Mouse (Mus musculus): ENCODE measurements around the gene Atp8a1.

Gene Atp8a1

DNA sequence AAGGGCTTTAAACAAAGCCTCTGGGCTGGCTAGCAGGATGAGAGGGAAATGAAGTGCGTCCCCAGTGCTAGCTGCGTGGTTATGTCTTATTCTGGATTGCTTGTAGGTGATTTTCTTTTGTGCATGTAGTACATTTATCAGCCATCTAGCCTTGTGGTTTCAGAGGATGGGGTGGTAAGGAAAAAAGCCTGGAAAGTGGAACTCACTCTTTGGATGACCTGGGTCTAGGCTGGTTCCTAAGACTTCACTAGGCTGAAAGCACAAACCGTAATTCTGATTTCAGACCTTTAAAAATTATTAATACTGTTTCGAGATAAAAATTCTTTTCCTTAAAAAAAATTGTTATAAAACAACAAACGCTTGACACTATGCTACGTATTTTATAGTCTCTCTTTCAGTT, 217.4 kb downstream of the Atp8a1 start:
- H3K36me3 ChIP-seq (ENCODE audit: control insufficient read depth, insufficient read depth, low read length, poor library complexity, severe bottlenecking) = peaks cover 9% of the 10 kb centered on the region; the same call in 1 of the 2 replicates
- DNase-seq (ENCODE audit: low read depth, low spot score) = no peak
- no peaks in the 10 kb centered on the region for H3K27me3 ChIP-seq (ENCODE audit: control insufficient read depth, insufficient read depth, low read length, poor library complexity, severe bottlenecking)

DNA sequence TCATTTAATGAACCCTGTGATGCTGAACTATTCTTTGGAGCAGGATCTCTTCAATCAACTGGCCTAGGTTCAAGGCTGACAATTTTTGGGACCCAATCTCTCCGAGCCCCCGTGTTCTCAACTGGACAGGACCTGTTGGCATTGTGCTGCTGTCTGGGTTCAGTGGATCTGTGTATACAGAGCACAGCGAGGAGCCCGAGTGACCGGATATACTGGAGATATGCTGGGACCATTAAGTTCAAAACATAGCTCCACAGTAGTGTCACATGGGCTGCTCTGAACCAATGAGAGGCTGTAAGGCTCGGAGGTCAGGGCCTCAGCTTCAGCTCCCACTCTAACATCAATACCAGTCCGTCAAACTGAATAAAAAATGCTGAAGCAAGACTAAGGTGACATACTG, 217.8 kb downstream of the Atp8a1 start:
- peaks cover 9% of the 10 kb centered on the region; the same call in 1 of the 2 replicates for H3K36me3 ChIP-seq (ENCODE audit: control insufficient read depth, insufficient read depth, low read length, poor library complexity, severe bottlenecking)

GRCm38 (mm10) chr5:67628180-67628940, 218.9 kb downstream of the Atp8a1 start:
- Histone ChIP-seq H3K36me3 (ENCODE audit: control insufficient read depth, insufficient read depth, low read length, poor library complexity, severe bottlenecking) (peaks cover 11% of the 10 kb centered on the region), H3K27me3 (ENCODE audit: control insufficient read depth, insufficient read depth, low read length, poor library complexity, severe bottlenecking) (no peaks in the 10 kb centered on the region)
- no peak for DNase-seq (ENCODE audit: low read depth, low spot score)

More for the DNA sequence above, 217.8 kb downstream of the Atp8a1 start:
- H3K27me3 ChIP-seq (ENCODE audit: control insufficient read depth, insufficient read depth, low read length, poor library complexity, severe bottlenecking) = no peaks in the 10 kb centered on the region
- DNase-seq (ENCODE audit: low read depth, low spot score) = no peak

- no peak for DNase-seq (ENCODE audit: low read depth, low spot score)
- Histone ChIP-seq H3K36me3 (ENCODE audit: control insufficient read depth, insufficient read depth, low read length, poor library complexity, severe bottlenecking) (peaks cover 8% of the 10 kb centered on the region), H3K27me3 (ENCODE audit: control insufficient read depth, insufficient read depth, low read length, poor library complexity, severe bottlenecking) (no peaks in the 10 kb centered on the region)
These were observed 226.0 kb downstream of the Atp8a1 start for GRCm38 (mm10) chr5:67621230-67621629.

GRCm38 (mm10) chr5:67609520-67609837, 237.8 kb downstream of the Atp8a1 start:
- no peak for DNase-seq (ENCODE audit: low read depth, low spot score)
- Histone ChIP-seq H3K36me3 (ENCODE audit: control insufficient read depth, insufficient read depth, low read length, poor library complexity, severe bottlenecking) (no peaks in the 10 kb centered on the region), H3K27me3 (ENCODE audit: control insufficient read depth, insufficient read depth, low read length, poor library complexity, severe bottlenecking) (peaks cover 4% of the 10 kb centered on the region; the same call in 1 of the 2 replicates)

- DNase-seq (ENCODE audit: low read depth, low spot score) = no peak
- peaks cover 4% of the 10 kb centered on the region; the same call in 1 of the 2 replicates for H3K27me3 ChIP-seq (ENCODE audit: control insufficient read depth, insufficient read depth, low read length, poor library complexity, severe bottlenecking)
- H3K36me3 ChIP-seq (ENCODE audit: control insufficient read depth, insufficient read depth, low read length, poor library complexity, severe bottlenecking) = no peaks in the 10 kb centered on the region
These were observed 238.3 kb downstream of the Atp8a1 start for GRCm38 (mm10) chr5:67608674-67609519.

DNA sequence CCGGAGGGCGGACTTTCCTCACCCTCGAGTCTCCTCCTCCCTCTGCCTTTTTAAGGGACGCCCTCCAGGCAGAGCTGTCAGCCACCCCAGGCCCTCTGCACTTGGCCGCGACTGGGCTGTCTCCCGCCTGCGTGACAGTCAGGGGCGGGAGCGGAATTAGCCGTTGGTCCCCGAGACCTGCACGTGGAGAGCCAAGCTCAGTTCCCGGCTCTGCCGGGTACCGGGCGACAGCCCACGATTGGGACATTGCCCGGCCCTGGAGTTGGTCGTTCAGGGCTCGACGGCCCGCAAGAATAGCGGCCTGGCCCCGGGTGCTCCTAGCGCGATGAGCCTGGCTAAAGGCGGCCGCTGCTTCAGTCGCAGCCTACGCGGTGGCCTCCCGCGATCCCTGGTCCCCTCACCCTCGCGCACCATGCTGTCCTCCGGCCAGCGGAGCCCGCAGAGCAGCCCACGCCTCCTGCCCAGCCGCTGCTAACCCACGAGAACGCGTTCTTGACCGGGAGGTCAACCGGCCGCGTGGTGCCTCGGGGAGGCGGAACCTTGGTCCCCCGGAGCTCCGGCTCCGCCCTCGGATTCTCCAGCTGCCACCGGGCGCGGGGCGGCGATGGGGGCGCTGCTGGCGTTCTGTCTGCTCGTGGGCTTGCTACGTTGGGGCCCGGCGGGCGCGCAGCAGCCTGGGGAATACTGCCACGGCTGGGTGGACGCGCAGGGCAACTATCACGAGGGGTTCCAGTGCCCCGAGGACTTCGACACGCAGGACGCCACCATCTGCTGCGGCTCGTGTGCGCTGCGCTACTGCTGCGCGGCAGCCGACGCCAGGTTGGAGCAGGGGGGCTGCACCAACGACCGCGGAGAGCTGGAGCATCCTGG, 239.2 kb downstream of the Atp8a1 start, which contains the start of gene Shisa3:
Shisa3 (plus strand) TSS at position 79 of the 870 bp plus-strand sequence.
- DNase-seq (ENCODE audit: low read depth, low spot score) = peak; percentile 44
- Histone ChIP-seq H3K27me3 (ENCODE audit: control insufficient read depth, insufficient read depth, low read length, poor library complexity, severe bottlenecking) (peaks cover 4% of the 10 kb centered on the region; the same call in 1 of the 2 replicates), H3K36me3 (ENCODE audit: control insufficient read depth, insufficient read depth, low read length, poor library complexity, severe bottlenecking) (no peaks in the 10 kb centered on the region)

DNA sequence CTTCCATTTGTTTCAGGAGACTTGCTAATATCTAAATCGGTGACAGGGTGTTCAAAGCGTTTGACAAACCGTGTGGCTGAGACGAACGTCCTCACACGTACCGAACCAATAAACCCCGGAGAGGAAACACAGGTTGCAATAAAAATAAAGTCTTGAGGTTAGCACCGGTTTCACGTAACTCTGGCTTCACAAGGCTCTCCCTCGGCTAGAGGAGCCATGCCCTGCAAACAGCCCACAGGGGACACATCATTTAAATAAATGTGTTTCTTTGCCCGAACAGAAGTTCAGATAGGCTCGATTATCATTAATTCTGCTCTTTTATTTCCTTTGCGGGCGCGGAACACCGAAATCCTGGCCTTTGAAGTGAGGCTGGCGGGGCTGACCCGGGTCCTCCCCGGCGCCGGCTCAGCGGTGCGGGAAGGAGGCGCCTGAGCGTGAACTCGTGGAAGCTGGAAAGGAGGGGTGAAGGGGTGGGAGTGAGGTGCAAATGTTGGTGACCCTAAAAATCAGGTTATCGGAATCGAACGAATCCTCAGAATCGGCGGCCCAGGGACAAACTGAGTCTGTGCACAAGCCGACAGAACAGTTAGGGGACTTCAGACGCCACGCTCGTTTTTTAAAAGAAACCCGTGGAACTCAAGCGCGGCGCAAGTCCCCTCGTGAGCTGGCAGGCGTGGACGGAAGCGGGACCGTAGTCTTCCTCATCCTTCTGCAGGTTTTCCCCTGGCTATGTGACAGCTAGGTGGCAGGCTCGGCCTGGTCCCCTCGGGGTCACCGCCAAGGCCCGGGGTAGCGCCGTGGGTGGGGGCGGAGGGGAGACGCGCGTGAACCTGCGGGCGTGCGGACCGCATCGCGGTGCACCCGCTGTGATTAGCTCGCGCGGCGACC, 240.1 kb downstream of the Atp8a1 start:
- peak; percentile 56 for DNase-seq (ENCODE audit: low read depth, low spot score)
- Histone ChIP-seq H3K36me3 (ENCODE audit: control insufficient read depth, insufficient read depth, low read length, poor library complexity, severe bottlenecking) (no peaks in the 10 kb centered on the region), H3K27me3 (ENCODE audit: control insufficient read depth, insufficient read depth, low read length, poor library complexity, severe bottlenecking) (peaks cover 4% of the 10 kb centered on the region; the same call in 1 of the 2 replicates)

DNA sequence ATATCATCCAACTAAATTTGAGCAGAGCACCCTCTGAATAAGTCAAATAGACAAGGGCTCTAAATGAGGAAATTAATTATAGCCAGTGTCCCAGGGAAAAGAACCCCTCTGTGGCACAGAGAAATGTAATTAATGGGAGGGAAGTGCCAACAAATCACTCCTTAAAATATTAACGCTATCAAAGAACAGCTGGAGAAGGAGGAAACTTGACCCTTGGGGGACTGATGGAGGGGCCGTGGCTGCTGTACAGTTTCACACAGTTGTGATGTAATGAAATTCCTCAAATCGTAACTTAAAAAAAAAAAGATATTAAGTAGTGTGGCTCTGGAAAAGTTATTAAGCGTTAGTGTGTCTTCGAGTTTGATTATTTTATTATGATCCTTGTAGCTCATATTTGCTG, 241.3 kb downstream of the Atp8a1 start:
- Histone ChIP-seq H3K27me3 (ENCODE audit: control insufficient read depth, insufficient read depth, low read length, poor library complexity, severe bottlenecking) (peaks cover 4% of the 10 kb centered on the region; the same call in 1 of the 2 replicates), H3K36me3 (ENCODE audit: control insufficient read depth, insufficient read depth, low read length, poor library complexity, severe bottlenecking) (no peaks in the 10 kb centered on the region)
- no peak for DNase-seq (ENCODE audit: low read depth, low spot score)

- Histone ChIP-seq H3K36me3 (ENCODE audit: control insufficient read depth, insufficient read depth, low read length, poor library complexity, severe bottlenecking) (no peaks in the 10 kb centered on the region), H3K27me3 (ENCODE audit: control insufficient read depth, insufficient read depth, low read length, poor library complexity, severe bottlenecking) (no peaks in the 10 kb centered on the region)
- DNase-seq (ENCODE audit: low read depth, low spot score) = peak; percentile 59
These were observed 247.3 kb downstream of the Atp8a1 start for GRCm38 (mm10) chr5:67599935-67600334.

DNA sequence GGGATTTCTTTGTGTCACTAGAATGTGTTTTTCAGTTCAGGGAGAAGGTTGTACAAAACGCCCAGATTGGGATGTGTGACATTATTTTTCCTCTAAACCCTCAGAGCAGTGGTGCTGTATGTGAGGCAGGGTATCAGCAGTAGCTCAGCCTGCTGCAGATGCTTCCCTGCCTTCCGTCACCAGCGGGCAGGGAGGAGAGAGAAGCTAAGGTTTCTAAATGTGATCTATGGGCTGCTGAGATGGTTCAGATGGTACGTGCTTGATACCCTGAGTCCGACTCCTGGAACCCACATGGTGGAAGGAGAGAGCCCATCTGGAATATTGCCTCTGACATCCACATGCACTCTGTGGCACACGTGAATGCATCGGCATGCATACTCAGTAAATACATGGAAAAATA, 251.6 kb downstream of the Atp8a1 start:
- DNase-seq (ENCODE audit: low read depth, low spot score) = no peak
- H3K27me3 ChIP-seq (ENCODE audit: control insufficient read depth, insufficient read depth, low read length, poor library complexity, severe bottlenecking) = no peaks in the 10 kb centered on the region

GRCm38 (mm10) chr5:67595070-67595469, 252.2 kb downstream of the Atp8a1 start:
- H3K27me3 ChIP-seq (ENCODE audit: control insufficient read depth, insufficient read depth, low read length, poor library complexity, severe bottlenecking) = no peaks in the 10 kb centered on the region
- no peak for DNase-seq (ENCODE audit: low read depth, low spot score)
- no peaks in the 10 kb centered on the region for H3K36me3 ChIP-seq (ENCODE audit: control insufficient read depth, insufficient read depth, low read length, poor library complexity, severe bottlenecking)

More for the DNA sequence above, 251.6 kb downstream of the Atp8a1 start:
- no peaks in the 10 kb centered on the region for H3K36me3 ChIP-seq (ENCODE audit: control insufficient read depth, insufficient read depth, low read length, poor library complexity, severe bottlenecking)

GRCm38 (mm10) chr5:67579725-67580633, 267.3 kb downstream of the Atp8a1 start:
- H3K27me3 ChIP-seq (ENCODE audit: control insufficient read depth, insufficient read depth, low read length, poor library complexity, severe bottlenecking) = no peaks in the 10 kb centered on the region
- H3K36me3 ChIP-seq (ENCODE audit: control insufficient read depth, insufficient read depth, low read length, poor library complexity, severe bottlenecking) = no peaks in the 10 kb centered on the region
- peak; percentile 39 for DNase-seq (ENCODE audit: low read depth, low spot score)

All from splenic B cell, adult 2 months (primary cell).